Mouse (Mus musculus): ENCODE measurements around the gene Ngb. TPM values are rescaled to one million over a fixed set of nuclear protein-coding genes. Genes with fewer than 3 reads are reported as not detected.

Ngb gene
- polyA plus RNA-seq, 1 experiment = 0.06 TPM

GRCm38 (mm10) chr12:87138768-87139167, 36.4 kb upstream of the Ngb start:
- Histone ChIP-seq H3K79me2 (ENCODE audit: control insufficient read depth, insufficient read depth) (peaks cover 3% of the 10 kb centered on the region), H3ac (ENCODE audit: control insufficient read depth, insufficient read length, low read depth) (no peak overlapping the region), H3K4me3 (ENCODE audit: insufficient read depth, poor library complexity, severe bottlenecking) (no peak overlapping the region), H3K27me3 (ENCODE audit: control insufficient read depth, insufficient read depth, insufficient read length) (no peaks in the 10 kb centered on the region), H3K36me3 (ENCODE audit: control insufficient read depth, insufficient read depth) (peaks cover 26% of the 10 kb centered on the region), H3K79me3 (ENCODE audit: low read depth) (peaks cover under 1% of the 10 kb centered on the region)
- TF ChIP-seq USF1 (IDR thresholded peaks at IDR 0.05; ENCODE audit: low read depth) = no peak
- TF ChIP-seq FOSL1 (IDR thresholded peaks at IDR 0.05; ENCODE audit: insufficient read depth, low read length, poor library complexity, severe bottlenecking) = no peak
- TF ChIP-seq MYOD1 (IDR thresholded peaks at IDR 0.05; ENCODE audit: control insufficient read depth, insufficient read length, low read depth) = no peak
- TF ChIP-seq CTCF (IDR thresholded peaks at IDR 0.05; ENCODE audit: control insufficient read depth, insufficient read depth, insufficient read length) = no peak
- no peak for TF ChIP-seq MAX (IDR thresholded peaks at IDR 0.05)
- no peak for TF ChIP-seq MYOG (IDR thresholded peaks at IDR 0.05; ENCODE audit: control insufficient read depth, extremely low read depth, insufficient read length)
- no peak for TF ChIP-seq CEBPB (IDR thresholded peaks at IDR 0.05; ENCODE audit: low read depth)

GRCm38 (mm10) chr12:87138342-87138701, 36.0 kb upstream of the Ngb start:
- H3K79me2 ChIP-seq (ENCODE audit: control insufficient read depth, insufficient read depth) = peaks cover 1% of the 10 kb centered on the region
- peaks cover 26% of the 10 kb centered on the region for H3K36me3 ChIP-seq (ENCODE audit: control insufficient read depth, insufficient read depth)

GRCm38 (mm10) chr12:87137439-87138341, 35.4 kb upstream of the Ngb start:
- H3K4me3 ChIP-seq (ENCODE audit: insufficient read depth, poor library complexity, severe bottlenecking) = no peak overlapping the region
- TF ChIP-seq USF1 (IDR thresholded peaks at IDR 0.05; ENCODE audit: low read depth) (no peak), CTCF (IDR thresholded peaks at IDR 0.05; ENCODE audit: control insufficient read depth, insufficient read depth, insufficient read length) (no peak), MAX (IDR thresholded peaks at IDR 0.05) (no peak), CEBPB (IDR thresholded peaks at IDR 0.05; ENCODE audit: low read depth) (no peak), MYOD1 (IDR thresholded peaks at IDR 0.05; ENCODE audit: control insufficient read depth, insufficient read length, low read depth) (no peak), FOSL1 (IDR thresholded peaks at IDR 0.05; ENCODE audit: insufficient read depth, low read length, poor library complexity, severe bottlenecking) (no peak), MYOG (IDR thresholded peaks at IDR 0.05; ENCODE audit: control insufficient read depth, extremely low read depth, insufficient read length) (no peak)
- H3K79me2 ChIP-seq (ENCODE audit: control insufficient read depth, insufficient read depth) = no peaks in the 10 kb centered on the region
- no peaks in the 10 kb centered on the region for H3K27me3 ChIP-seq (ENCODE audit: control insufficient read depth, insufficient read depth, insufficient read length)
- H3K36me3 ChIP-seq (ENCODE audit: control insufficient read depth, insufficient read depth) = peaks cover 26% of the 10 kb centered on the region
- H3ac ChIP-seq (ENCODE audit: control insufficient read depth, insufficient read length, low read depth) = no peak overlapping the region
- H3K79me3 ChIP-seq (ENCODE audit: low read depth) = no peaks in the 10 kb centered on the region

More at GRCm38 (mm10) chr12:87138342-87138701, 36.0 kb upstream of the Ngb start:
- no peak overlapping the region for H3ac ChIP-seq (ENCODE audit: control insufficient read depth, insufficient read length, low read depth)
- no peaks in the 10 kb centered on the region for H3K27me3 ChIP-seq (ENCODE audit: control insufficient read depth, insufficient read depth, insufficient read length)
- no peaks in the 10 kb centered on the region for H3K79me3 ChIP-seq (ENCODE audit: low read depth)
- H3K4me3 ChIP-seq (ENCODE audit: insufficient read depth, poor library complexity, severe bottlenecking) = no peak overlapping the region
- TF ChIP-seq MYOD1 (IDR thresholded peaks at IDR 0.05; ENCODE audit: control insufficient read depth, insufficient read length, low read depth) (no peak), MAX (IDR thresholded peaks at IDR 0.05) (no peak), MYOG (IDR thresholded peaks at IDR 0.05; ENCODE audit: control insufficient read depth, extremely low read depth, insufficient read length) (no peak), CEBPB (IDR thresholded peaks at IDR 0.05; ENCODE audit: low read depth) (no peak), FOSL1 (IDR thresholded peaks at IDR 0.05; ENCODE audit: insufficient read depth, low read length, poor library complexity, severe bottlenecking) (no peak), USF1 (IDR thresholded peaks at IDR 0.05; ENCODE audit: low read depth) (no peak), CTCF (IDR thresholded peaks at IDR 0.05; ENCODE audit: control insufficient read depth, insufficient read depth, insufficient read length) (no peak)

GRCm38 (mm10) chr12:87132784-87133183, 30.4 kb upstream of the Ngb start:
- Histone ChIP-seq H3K79me3 (ENCODE audit: low read depth) (no peaks in the 10 kb centered on the region), H3ac (ENCODE audit: control insufficient read depth, insufficient read length, low read depth) (no peak overlapping the region), H3K27me3 (ENCODE audit: control insufficient read depth, insufficient read depth, insufficient read length) (no peaks in the 10 kb centered on the region), H3K4me3 (ENCODE audit: insufficient read depth, poor library complexity, severe bottlenecking) (no peak overlapping the region), H3K36me3 (ENCODE audit: control insufficient read depth, insufficient read depth) (peaks cover 36% of the 10 kb centered on the region), H3K79me2 (ENCODE audit: control insufficient read depth, insufficient read depth) (no peaks in the 10 kb centered on the region)
- TF ChIP-seq USF1 (IDR thresholded peaks at IDR 0.05; ENCODE audit: low read depth) (no peak), CTCF (IDR thresholded peaks at IDR 0.05; ENCODE audit: control insufficient read depth, insufficient read depth, insufficient read length) (no peak)

GRCm38 (mm10) chr12:87132210-87132609, 29.9 kb upstream of the Ngb start:
- Histone ChIP-seq H3ac (ENCODE audit: control insufficient read depth, insufficient read length, low read depth) (no peak overlapping the region), H3K27me3 (ENCODE audit: control insufficient read depth, insufficient read depth, insufficient read length) (no peaks in the 10 kb centered on the region), H3K79me3 (ENCODE audit: low read depth) (no peaks in the 10 kb centered on the region), H3K79me2 (ENCODE audit: control insufficient read depth, insufficient read depth) (no peaks in the 10 kb centered on the region), H3K36me3 (ENCODE audit: control insufficient read depth, insufficient read depth) (peaks cover 34% of the 10 kb centered on the region), H3K4me3 (ENCODE audit: insufficient read depth, poor library complexity, severe bottlenecking) (no peak overlapping the region)
- TF ChIP-seq USF1 (IDR thresholded peaks at IDR 0.05; ENCODE audit: low read depth) = no peak
- TF ChIP-seq FOSL1 (IDR thresholded peaks at IDR 0.05; ENCODE audit: insufficient read depth, low read length, poor library complexity, severe bottlenecking) = no peak
- no peak for TF ChIP-seq CTCF (IDR thresholded peaks at IDR 0.05; ENCODE audit: control insufficient read depth, insufficient read depth, insufficient read length)
- TF ChIP-seq MYOD1 (IDR thresholded peaks at IDR 0.05; ENCODE audit: control insufficient read depth, insufficient read length, low read depth) = no peak
- TF ChIP-seq MYOG (IDR thresholded peaks at IDR 0.05; ENCODE audit: control insufficient read depth, extremely low read depth, insufficient read length) = no peak
- no peak for TF ChIP-seq CEBPB (IDR thresholded peaks at IDR 0.05; ENCODE audit: low read depth)
- TF ChIP-seq MAX (IDR thresholded peaks at IDR 0.05) = no peak

All from C2C12 (cell line).